Mouse (Mus musculus): Measurements from ENCODE around the gene Ccdc51.

Ccdc51 gene

GRCm38 (mm10) chr9:109096251-109096661, 14.0 kb downstream of the Ccdc51 start:
- DNase-seq (ENCODE audit: low spot score in 2 of 2) = no peak

DNA sequence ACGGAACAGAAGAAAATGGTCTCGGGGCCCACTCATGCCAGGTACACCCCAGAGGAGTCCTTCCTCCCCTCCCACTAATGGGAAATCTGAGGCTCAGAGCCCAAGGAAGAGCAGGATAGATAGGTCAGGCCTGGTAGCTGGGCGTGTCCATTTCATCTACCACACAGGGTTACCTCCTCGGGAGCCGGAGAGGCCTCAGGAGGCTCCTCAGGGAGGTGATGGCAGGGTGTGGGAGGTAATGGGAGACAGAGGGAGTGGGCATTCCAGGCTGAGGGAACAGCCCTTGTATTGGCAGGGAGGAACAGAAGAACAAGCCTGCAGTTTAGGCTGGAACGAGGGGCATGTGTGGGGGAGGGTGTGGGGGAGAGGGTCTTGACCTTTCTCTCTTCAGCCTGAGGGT, 14.6 kb downstream of the Ccdc51 start:
- no peak for DNase-seq (ENCODE audit: low spot score in 2 of 2)

- no peak for DNase-seq (ENCODE audit: low spot score in 2 of 2)
These were observed 15.0 kb downstream of the Ccdc51 start for GRCm38 (mm10) chr9:109097291-109097690.

- DNase-seq (ENCODE audit: low spot score in 2 of 2) = peak; percentile 59 to 73
These were observed 15.5 kb downstream of the Ccdc51 start for GRCm38 (mm10) chr9:109097831-109098230.

GRCm38 (mm10) chr9:109098366-109098765, 16.1 kb downstream of the Ccdc51 start:
- DNase-seq (ENCODE audit: low spot score in 2 of 2) = no peak

- DNase-seq (ENCODE audit: low spot score in 2 of 2) = no peak
These were observed 16.7 kb downstream of the Ccdc51 start for GRCm38 (mm10) chr9:109098969-109099368.

GRCm38 (mm10) chr9:109100307-109100928, 18.1 kb downstream of the Ccdc51 start:
- no peak for DNase-seq (ENCODE audit: low spot score in 2 of 2)

- DNase-seq (ENCODE audit: low spot score in 2 of 2) = no peak
These were observed 19.7 kb downstream of the Ccdc51 start for GRCm38 (mm10) chr9:109101933-109102445.

DNA sequence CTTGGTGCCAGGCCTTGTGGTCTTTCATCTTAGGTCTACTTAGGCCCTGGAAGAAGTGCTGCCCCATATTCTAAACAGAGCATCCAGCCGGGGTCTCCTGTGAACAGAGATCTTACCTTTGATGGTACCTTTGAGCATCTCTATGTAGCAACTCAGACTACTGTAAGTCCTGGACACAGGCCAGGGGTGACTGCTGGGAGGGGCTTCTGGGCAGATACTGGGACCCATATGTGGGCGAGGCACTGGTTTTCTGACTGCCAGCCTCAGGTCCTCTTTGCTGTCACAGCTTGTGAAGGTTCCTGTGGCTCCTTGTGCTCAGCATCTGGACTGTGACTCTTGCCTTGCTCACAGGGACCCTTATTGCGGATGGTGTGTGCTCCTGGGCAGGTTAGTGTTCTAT, 20.2 kb downstream of the Ccdc51 start:
- DNase-seq (ENCODE audit: low spot score in 2 of 2) = no peak

- no peak for DNase-seq (ENCODE audit: low spot score in 2 of 2)
These were observed 21.0 kb downstream of the Ccdc51 start for GRCm38 (mm10) chr9:109103250-109103649.

DNA sequence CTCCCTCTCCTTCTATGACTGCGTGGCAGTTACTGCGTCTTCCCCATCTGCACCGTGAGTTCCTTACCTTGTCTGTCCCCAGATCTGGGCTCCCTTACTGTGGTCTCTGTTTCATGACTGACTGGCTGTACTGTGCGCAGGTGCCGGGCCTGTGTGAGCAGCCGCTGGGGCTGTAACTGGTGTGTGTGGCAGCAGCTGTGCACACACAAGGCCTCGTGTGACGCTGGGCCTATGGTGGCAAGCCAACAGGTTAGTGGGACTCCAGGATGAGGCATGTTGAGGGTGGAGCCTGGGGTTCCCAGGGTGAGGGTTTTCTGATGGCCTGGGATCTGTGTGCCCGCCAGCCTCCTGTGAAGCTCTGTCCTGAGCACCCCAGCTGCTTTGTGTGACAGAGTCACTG, 21.8 kb downstream of the Ccdc51 start:
- no peak for DNase-seq (ENCODE audit: low spot score in 2 of 2)

DNA sequence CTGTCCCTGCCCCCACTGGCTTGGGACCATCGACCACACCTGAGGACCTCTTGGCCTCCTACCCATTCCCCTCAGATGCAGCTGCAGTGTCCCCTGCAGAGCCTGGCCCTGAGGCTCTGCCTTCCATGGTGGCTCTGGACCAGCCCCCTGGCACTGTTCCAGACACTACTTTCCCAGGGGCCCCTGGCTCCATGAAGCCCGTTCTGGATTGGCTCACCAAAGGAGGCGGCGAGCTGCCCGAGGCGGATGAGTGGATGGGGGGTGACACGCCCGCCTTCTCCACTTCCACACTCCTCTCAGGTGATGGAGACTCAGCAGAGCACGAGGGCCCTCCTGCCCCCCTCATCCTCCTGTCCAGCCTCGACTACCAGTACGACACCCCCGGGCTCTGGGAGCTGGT, 22.7 kb downstream of the Ccdc51 start:
- no peak for DNase-seq (ENCODE audit: low spot score in 2 of 2)

GRCm38 (mm10) chr9:109105648-109106047, 23.4 kb downstream of the Ccdc51 start:
- DNase-seq (ENCODE audit: low spot score in 2 of 2) = no peak

- no peak for DNase-seq (ENCODE audit: low spot score in 2 of 2)
These were observed 25.0 kb downstream of the Ccdc51 start for GRCm38 (mm10) chr9:109107341-109107740.

DNA sequence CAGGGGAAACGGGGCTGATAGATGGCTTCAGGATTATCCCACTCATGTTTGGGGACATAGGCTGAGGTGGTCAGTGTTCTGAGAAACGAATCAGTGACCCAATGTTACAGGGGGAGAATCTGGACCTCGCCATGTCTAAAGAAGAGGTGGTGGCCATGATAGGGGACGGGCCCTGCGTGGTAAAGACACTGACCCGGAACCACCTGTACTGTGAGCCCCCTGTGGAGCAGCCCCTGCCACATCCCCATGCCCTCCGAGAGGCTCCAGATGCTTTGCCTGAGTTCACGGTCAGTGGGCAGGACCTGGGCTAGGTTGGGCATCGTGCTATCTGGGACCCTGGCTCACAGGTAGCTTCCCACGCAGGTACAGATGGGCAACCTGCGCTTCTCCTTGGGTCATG, 27.9 kb downstream of the Ccdc51 start:
- no peak for DNase-seq (ENCODE audit: low spot score in 2 of 2)

GRCm38 (mm10) chr9:109111101-109111500, 28.8 kb downstream of the Ccdc51 start:
- no peak for DNase-seq (ENCODE audit: low spot score in 2 of 2)

- DNase-seq (ENCODE audit: low spot score in 2 of 2) = no peak
These were observed 29.3 kb downstream of the Ccdc51 start for GRCm38 (mm10) chr9:109111591-109111990.

- no peak for DNase-seq (ENCODE audit: low spot score in 2 of 2)
These were observed 31.0 kb downstream of the Ccdc51 start for GRCm38 (mm10) chr9:109113331-109113730.

DNA sequence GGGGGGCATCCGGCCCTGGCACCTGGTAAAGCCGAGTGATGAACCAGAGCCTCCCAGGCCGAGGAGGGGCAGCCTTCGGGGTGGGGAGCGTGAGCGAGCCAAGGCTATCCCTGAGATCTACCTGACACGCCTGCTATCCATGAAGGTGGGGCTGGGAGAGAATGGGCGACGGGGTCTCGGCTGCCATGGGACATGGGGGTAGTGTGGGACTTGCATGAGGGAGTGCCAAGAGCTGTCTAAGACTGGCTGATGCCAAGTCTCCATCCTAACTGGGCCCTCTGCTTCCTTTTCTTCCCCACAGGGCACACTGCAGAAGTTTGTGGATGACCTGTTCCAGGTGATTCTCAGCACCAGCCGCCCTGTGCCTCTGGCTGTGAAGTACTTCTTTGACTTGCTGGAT, 32.0 kb downstream of the Ccdc51 start:
- DNase-seq (ENCODE audit: low spot score in 2 of 2) = no peak

- DNase-seq (ENCODE audit: low spot score in 2 of 2) = no peak
These were observed 32.6 kb downstream of the Ccdc51 start for GRCm38 (mm10) chr9:109114871-109115270.

- DNase-seq (ENCODE audit: low spot score in 2 of 2) = no peak
These were observed 33.9 kb downstream of the Ccdc51 start for GRCm38 (mm10) chr9:109116205-109116604.

DNA sequence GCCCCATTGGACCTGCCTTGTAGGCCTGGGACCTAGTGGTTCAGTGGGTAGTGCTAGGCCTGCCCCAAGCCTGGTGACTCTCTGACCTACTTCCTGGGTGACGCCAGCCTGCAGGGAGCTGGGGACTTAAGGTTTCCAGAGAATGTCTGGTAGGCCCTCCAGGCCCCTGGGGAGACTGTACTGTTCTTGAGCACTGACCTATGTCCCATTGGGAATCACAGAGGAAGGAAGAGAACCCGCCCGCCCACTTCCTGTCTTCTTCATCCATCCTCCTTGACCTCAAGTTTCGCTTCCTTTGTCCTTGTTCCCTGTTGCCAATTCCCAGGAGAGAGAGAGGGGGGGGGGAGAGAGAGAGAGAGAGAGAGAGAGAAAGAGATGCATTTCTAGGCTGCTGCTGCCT, 35.8 kb downstream of the Ccdc51 start:
- no peak for DNase-seq (ENCODE audit: low spot score in 2 of 2)

- DNase-seq (ENCODE audit: low spot score in 2 of 2) = no peak
These were observed 37.3 kb downstream of the Ccdc51 start for GRCm38 (mm10) chr9:109119571-109119970.

DNA sequence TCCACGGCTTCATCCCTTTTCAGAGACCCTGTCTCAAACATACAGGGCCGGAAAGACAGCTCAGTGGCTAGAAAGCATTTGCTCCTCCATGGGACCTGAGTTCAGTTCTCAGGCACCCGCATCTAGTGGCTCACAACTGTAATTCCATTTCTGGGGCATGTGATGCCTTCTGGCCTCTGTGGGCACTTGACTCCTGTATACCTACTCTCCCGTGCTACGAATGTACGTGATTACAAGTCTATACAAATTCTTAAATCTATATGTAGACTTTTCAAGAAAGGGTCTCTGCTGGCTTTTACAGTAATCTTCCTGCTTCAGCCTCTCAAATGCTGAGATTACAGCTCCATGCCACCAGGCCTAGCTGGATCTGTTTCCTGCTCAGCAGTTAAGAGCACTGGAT, 38.7 kb downstream of the Ccdc51 start:
- DNase-seq (ENCODE audit: low spot score in 2 of 2) = no peak
